Mouse (Mus musculus) spleen, adult 2 months (tissue): ENCODE results near the gene Fam129c.

Source experiments
- CTCF ChIP-seq: fragments of 200-500 bp; IDR thresholded peaks from 2 replicates; pipeline ENCODE4 v1.5.1; 2011; ENCODE audit warnings: mild to moderate bottlenecking, inconsistent platforms; ENCODE audit not compliant: insufficient read depth, insufficient read length, insufficient replicate concordance; ENCODE audit errors: extremely low read depth
- POLR2A ChIP-seq: fragments of 200-500 bp; IDR thresholded peaks from 2 replicates; pipeline ENCODE4 v1.6.1; 2011; ENCODE audit warnings: low read depth, low read length, inconsistent platforms

DNA sequence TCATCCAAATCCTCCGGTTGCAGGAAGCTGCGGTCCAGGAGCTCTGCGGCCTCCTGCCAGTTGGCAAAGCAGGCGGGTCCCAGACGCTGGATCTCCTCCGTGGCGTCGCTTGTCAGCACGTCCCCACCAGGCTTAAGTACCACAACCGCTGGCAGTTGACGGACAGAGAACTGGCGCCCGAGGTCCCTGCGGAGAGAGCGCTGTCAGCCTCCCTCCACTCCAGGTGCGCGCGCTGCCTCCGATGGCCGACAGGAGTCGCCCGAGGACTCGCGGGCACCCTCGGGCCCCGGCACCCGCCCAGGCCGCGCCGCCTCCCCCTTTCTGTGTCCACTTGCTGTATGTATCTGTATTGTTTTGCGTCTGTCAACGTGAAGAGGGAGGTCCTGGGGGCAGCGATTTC is 34.7 kb upstream of the Fam129c start:
- TF ChIP-seq CTCF (peak; percentile 89), POLR2A (no peak)
